Mouse (Mus musculus) urinary bladder, adult 18-20 months (tissue): ENCODE results near the gene Wnk2.
"Not testable (repeated sequence)": the region's sequence is repeated elsewhere in the genome, so short reads cannot be mapped to it uniquely, and the experiment has no call there.

Experiments used
- DNase-seq, 2 experiments: peaks; one replicate each; pipeline ENCODE4 v3.0.0; 2022; ENCODE audit warnings: low spot score in 2 of 2, mixed read lengths in 2 of 2

Wnk2 gene

DNA sequence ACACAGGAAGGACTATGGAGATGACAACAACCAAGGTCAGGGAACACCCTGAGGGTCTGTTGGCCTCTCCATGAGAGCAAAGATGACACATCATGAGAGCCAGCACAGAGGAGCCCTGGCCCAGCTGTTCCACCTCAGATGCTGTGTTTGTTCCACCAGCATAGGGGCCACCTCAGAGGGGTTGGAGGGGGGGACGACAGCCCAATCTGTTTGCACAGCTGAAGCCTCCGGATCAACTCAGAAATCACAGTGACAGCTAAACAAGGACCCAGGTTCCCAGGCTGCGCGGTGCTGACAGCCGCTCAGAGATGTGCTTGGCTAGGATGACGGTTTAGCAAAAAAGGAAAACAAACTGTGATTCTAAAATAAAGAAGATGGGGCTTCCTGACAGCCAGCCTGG lies 53.1 kb downstream of the Wnk2 start:
- no peak for DNase-seq

DNA sequence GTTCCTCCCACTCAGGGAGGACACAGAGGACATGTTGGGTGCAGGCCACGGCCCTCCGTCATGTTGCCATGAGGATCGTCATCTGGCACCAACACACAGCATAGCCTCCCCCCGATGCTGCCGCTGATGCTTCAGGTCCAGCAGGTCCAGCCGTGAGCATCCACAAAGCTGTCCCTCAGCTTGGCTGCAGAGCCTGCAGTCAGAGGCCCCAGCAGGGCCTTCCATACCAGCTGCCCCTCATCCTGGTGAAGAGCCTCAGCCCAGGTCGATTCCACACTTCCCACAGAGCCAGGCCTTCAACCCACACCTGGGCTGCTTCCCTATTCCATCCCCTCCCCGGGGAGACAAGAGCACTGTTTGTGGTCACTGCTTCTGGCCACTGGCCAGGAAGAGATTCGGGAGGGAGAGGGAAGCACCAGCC lies 54.3 kb downstream of the Wnk2 start:
- no peak for DNase-seq

DNA sequence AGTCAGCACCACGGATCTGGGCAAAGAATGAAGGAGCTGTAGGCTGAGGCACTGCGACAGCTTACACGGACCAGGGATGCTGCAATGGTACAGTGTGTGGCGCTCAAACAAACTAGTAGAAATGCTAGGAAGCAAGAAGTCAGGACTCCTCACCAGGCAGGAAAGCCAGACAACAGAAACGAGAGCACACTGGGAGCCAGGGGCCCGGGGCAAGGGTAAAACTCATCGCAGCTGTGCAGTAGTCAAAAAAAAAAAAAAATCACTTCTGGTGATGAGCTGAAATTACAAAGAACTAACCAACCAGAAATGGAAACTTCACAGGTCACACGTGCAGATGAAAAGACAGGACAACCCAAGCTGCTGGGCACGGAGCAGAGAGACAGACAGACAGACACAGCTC lies 55.2 kb downstream of the Wnk2 start:
- no peak for DNase-seq

DNA sequence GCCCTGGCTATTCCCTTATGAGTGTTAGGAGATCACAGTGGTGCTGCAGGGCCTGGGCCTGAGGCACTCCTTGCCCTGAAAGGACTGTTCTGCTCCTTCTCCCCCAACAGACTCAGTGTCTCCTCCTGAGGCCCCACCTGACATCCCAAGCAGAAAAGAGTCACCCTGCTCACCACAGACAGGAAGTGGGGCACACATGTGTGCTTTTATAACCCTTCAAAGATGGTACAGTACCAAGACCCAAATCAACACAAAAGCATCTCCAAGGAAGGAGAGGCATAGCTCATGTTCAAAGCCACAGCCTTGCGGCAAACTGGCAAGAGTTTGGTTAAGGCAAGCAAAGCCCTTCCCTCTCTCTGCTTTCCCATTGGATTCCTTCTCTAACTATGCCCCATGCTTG lies 57.6 kb downstream of the Wnk2 start:
- DNase-seq, result no peak

DNA sequence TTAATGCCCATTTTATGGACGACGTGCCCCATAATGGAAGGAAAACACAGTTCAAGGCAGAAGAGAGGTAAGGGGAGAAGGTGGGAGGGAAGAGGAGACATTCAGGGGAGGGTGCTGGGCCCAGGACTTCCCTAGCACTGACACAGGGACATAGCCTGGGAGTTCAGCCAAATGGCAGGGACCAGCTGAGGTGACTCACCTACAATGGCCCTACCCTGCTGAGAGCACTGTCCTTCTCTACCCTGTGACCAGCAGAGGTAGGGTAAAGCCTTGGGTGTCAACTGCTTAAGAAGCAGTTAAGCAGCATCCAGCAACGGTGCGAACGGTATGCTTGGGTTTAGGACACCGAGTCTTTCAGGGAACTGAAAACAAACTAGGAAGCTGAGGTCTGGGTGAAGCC lies 58.9 kb downstream of the Wnk2 start:
- DNase-seq, result no peak

DNA sequence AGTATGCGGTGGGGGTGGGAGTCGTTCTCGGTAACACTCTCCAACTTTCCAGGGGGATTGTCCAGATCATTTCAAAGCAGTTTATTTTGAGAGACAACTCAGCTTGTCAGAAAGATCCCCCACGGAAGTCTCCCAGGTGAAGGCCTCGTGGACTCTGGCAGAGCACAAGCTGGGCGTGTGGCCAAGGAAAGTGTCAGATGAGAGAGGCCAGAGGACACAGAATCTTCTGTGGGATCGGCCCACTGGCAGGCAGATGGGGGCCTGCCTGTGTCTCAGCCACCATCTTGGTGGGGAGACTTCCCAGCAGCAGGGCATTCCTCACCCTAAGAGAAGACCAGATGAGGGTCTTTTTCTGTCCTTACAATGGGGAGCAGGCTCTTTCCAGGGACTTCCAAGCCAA lies 60.4 kb downstream of the Wnk2 start:
- DNase-seq, result no peak

DNA sequence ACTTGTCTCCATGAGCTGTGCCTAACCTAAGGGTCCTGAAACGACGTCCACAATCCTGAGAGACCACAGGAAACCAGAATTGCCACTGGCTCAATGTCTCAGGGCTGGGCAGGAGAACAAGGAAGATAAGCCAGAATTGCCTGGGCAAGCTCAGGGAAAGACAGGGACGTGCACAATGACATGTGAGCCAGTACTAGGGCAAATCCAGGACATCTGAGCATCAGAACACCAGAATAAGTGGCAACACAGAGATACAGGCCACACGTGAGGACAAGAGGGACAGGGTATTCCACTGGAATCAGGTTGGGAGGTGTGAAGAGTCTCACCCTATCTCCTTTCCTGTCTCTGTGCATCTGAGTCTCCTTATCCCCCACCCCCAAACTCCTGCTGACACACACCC lies 61.4 kb downstream of the Wnk2 start:
- DNase-seq, result no peak

DNA sequence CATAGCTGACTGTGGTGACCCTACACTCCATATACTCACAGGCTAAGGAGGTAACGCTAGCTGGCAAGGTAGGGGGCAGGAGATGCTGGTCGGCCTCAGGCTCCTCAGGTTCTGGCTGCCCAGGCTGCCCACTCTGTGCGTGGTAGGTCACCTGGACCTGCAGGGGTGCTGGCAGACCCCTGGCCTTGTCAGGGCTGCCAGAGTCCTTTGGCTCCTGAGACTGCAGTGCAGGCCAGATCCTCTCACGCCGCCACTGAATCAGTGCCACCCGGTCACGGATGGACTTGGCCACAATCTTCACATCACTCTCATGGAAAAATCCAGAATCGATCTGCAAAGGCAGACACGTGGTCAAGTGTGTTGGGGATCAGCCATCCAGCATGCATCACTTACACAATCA lies 62.6 kb downstream of the Wnk2 start:
- DNase-seq, result no peak

DNA sequence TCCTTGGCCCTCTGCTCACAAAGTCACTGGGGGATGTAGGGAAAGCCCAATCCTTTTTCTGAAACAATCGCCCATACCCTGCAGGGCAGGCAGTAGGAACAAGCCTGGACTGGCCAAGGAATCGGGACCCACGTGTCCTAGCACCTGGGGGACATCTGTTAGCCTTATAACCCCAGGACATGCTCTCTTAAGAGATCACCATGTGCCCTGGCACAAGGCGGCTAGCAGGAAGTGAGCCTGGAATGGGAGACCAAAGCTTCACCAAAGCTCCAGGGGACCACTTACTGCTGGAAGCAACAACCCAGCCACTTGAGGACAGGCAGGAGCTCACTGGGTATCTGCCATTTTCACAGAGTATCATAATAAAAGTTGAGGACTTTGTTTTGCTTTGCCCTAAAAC lies 63.0 kb downstream of the Wnk2 start:
- no peak for DNase-seq

DNA sequence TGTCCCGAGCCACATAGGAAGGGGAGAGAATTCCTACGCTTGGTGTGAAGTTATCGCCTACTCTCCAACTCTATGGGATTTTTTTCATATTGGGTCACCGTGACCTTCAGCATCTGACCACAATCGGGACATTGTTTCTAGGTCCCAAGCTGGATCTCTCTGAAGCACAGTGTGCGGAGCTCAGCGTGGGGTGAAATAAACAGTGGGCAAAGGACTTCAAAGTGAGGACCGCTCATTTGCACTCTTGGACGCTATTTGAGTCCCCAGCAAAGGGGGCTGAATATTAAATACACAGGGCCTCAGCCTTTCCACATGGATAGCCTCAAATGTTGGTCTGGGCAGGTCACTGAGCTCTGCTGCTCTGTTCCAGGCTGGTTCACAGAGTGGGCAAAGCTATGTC lies 63.9 kb downstream of the Wnk2 start:
- no peak for DNase-seq

DNA sequence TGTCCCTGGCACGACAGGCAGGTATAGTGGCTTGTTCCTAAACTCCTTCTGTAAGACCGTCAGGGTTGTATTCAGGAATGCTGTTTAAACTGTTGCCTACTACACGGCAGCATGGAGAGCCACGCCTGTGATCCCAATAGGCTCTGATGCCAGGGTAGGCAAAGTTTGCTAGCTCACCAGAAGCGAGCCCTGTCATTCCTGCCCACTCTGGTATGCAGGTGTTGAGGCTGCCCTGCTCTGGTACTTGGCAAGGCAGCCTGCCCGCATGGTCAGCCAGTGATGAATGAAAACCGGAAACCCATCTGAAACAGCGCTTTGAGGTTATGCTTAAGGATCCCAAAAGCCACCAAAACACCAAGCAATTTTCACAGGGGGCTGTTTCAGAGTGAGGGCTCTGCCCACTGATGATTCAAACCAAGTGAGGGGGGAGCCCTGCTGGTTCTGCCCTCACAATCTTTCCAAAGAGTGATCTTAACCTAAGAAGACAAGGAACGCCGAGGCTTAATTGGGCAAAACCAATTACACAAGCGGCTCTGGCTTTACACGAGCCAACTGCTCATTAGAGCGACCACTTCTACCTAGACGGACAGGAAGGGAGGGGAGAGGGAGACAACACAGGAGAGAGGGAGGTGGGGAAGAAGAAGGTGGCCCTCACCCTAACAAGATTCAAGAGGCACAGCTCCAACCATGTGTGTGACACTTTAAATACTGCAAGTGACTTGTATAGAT lies 65.5 kb downstream of the Wnk2 start:
- DNase-seq, result no peak

DNA sequence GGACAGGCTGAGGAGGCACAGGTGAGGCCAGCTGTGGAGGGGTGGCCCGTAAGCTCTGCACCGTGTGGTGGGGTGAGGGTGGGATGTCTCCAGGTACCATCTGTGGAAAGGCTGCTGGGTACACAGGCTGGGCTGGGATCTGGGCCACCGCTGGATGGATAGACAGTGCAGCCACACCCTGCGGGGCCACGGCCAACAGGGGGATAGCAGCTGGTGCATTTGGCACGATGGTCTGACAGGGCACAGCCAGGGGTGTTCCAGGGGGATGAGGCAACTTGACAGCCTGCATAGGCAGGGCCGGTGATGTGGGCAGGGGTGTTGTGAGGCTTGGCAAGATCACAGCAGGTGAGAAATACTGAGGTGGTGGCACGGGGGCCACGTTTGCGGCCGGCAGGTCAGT lies 71.6 kb downstream of the Wnk2 start:
- no peak for DNase-seq

DNA sequence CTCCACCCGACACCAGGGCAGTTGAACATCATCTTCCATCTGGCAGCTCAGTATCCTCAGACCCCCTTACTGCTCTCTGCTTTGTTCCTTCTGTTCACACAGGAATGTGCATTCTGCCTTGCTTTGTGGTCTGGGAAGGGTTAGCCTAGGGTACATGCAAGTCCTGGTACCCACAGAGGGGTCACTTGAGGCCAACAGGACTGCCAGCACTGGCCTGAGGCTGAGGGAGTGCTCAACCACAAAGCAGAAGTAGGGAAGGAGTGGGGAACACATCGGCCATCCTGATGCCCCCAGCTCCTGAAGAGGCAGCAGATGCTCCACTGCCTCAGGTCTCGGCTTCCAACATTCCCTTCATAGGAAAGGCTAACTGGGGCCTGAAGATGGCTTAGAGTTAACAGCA lies 72.4 kb downstream of the Wnk2 start:
- DNase-seq, result no peak

DNA sequence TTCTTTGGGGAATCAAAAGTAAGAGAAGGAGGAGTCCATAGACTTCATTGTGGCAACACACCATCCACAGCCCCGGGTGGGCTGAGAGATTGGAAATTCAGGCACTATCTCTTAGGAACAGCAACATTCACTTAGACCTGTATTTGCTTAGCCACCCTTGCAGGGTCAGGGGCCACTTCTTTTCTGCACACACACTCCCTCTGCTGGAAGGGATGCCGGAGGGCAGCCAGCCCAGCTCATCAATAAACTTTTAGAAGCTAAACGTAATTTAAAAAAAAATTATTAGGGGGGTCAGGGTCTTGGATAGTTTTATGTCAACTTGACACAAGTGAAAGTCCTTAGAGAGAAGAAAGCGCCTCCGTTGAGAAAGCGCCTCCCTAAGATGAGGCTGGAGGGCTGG lies 74.5 kb downstream of the Wnk2 start:
- no peak for DNase-seq

DNA sequence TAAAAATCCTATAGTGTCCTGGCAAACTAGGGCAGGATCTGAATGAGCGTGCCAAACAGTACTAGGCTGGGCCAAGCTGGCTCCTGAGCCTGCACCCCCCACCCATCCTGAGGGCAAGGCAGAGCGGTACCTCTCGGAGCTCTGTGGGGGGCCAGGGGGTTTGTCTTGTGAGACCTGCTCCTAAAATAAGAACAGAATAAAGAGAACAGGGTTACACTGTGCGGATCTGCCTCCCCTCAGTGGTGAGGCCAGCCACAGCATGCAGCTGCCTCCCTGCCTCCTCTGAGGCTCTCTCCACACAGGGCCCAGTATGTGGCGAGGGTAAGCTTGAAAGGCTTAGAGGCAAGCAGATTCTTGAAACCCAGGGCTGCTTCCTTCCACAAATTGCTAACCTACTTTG lies 76.0 kb downstream of the Wnk2 start:
- no peak for DNase-seq

DNA sequence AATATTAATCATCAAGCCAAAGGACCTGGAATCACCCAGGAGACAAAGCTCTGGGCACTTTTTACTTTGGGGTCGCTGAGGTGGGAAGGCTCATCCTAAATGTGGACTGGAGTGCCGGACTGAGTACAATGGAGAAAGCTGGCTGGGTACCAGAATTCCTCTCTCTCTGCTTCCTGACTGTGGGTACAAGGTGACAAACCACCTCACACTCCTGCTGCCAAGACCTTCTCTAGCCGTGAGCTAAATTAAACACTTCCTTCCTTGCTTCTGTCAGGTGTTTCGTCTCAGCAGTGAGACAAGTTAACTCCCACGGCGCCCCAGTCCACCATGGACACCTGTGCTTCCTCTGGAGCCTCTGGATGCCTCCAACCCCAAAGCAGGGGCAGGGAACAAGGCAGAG lies 77.8 kb downstream of the Wnk2 start:
- DNase-seq, result no peak

DNA sequence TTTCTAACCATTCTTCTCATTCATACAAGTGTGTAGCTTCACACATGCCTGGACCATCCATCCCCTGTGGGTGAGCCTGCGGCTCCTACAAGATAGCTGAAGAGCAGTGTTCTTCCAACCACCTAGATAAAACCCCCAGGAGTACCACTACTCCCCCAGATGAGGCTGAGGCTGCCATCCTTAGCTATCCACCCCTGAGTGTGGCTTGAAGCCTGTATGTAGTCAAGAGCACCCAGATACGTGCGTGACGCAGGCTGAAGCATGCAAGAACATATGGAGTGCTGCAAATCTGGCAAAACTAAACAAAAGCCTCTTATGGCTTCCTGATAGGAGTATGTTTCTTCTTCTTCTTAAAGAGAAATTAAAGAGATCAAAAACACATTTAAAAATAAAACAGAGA lies 78.4 kb downstream of the Wnk2 start:
- DNase-seq, result no peak

DNA sequence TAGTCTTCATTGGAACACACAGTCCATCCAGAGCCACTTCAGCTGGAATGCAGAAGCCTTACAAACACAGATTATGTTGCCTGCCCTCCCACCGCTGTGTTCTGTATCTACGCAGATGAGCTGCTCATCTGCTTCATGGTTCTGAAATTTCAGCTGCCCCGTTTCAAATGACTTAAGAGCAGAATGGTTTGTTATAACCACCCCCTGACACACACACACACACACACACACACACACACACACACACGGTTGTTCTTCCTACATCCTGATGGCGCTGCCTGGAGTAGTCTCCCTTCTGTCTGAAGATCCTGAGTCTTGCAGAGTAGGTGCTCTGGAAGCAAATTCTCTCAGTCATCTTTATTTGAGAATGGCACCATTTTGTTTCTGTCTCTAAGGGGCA lies 83.6 kb downstream of the Wnk2 start:
- no peak for DNase-seq

DNA sequence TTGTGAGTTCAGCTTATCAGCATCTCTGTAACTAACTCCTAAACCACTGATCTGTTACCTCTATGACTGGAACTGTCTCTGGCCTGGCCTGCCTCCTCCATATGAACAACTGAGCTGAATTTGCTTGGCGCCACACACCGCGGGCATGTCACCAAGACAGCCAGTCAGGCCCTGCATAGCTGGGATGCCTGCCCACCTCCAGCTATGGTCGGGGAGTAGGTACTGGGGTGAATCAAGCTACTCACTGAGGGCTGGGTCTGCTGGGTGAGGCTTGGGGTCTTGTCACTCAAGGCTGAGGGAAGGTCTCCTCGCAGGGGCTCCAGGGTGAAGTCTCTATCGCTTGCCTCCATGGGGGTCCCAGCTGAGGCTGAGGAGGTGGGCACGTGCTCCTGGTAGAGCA lies 87.4 kb downstream of the Wnk2 start:
- no peak for DNase-seq

DNA sequence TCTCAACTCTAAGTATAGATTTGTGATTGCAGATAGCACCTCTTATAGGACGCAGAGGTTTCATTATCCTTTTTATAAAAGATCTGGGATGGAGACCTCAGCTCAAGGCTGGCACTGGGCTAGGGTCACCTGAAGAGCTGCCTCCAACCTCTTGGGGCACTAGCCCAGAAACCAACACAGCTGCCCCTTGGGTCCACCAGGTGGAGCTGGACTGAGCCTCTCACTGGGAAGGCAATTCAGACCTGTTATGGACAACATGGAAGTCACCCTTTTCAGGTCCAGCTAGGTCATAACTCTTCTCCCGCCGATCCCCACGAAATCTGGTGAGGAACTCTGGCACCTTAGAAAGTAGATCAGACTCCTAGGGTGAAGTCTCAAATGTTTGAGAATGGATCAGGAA lies 89.3 kb downstream of the Wnk2 start:
- DNase-seq, result peak; percentile 12 to 25

DNA sequence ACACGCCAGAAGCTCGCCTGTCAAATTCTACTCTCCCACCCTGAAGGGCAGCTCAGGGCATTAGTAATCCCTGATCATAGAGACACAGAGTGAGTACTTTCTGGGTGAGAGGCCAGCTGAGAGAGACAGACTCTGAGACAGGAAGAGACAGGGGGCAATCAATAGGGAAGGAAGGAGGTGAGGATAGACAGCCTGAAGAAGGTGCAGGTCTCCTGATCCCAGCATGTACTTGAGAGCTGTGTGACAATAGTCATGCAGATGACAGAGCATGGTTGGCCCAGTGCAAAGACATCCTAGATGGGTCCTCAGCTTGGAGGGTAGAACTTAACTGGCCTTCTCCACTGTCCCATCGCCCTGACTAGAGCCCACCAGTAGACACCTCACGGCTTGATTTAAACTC lies 91.5 kb downstream of the Wnk2 start:
- no peak for DNase-seq

DNA sequence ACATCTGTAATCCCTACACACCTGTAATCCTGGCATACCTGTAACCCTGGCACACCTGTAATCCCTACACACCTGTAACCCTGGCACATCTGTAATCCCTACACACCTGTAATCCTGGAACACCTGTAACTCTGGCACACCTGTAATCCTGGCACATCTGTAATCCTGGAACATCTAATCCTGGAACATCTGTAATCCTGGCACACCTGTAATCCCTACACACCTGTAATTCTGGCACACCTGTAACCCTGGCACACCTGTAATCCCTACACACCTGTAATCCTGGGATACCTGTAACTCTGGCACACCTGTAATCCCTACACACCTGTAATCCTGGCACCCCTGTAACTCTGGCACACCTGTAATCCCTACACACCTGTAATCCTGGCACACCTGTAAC lies 93.1 kb downstream of the Wnk2 start:
- not testable (repeated sequence) for DNase-seq

DNA sequence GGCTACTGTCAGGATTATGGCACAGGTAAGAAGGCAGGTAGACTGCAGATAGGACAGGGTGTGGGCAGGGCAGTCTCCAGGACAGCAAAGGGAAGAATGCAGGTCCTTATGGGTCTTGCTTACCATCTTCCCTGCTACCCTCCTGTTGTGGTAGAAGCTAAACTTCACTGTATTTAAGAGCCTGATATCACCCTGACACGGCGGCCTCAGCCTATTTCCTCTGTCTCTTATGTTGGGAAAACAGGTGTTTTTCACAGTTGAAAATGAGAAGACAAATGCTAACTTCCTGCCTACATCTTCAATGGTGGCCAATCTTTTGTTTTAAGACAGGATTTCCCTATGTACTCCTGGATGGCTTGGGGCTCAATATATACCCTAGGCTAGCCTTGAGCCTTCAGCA lies 94.5 kb downstream of the Wnk2 start:
- DNase-seq, result no peak

DNA sequence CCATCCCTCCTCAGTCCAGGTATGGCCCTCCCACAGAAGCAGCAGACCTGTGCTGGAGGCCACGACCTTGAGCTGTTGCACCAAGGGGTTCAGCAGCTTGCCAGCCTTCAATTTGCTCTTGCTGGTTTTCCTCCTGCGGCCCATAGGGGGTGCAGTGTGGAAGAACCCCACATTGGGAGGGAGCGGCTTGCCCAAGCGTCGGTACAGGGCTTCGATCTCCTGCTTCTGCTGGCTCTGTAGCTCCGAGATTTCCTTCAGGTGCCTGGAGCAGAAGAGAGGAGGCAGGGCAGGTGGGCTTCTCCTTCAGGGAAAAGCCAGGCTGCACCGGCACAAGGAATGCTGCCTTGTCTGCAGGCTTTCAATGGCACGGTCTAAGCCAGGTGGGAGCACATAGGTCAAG lies 95.3 kb downstream of the Wnk2 start:
- DNase-seq, result peak in 1 of 2 experiments; percentile 6
